Mouse (Mus musculus) lung, embryonic 14.5 days (tissue): ENCODE measurements around the gene Alyref2. TPM values are rescaled to one million over a fixed set of nuclear protein-coding genes. Genes with fewer than 3 reads are reported as not detected.
"Not testable (repeated sequence)": the region's sequence is repeated elsewhere in the genome, so short reads cannot be mapped to it uniquely, and the experiment has no call there.

Experiments used
- ATAC-seq: fragments of 200-750 bp; cut with Nextera tagmentation; 2 replicates; pipeline ENCODE4 v1.8.0; 2017; ENCODE audit warnings: mild to moderate bottlenecking, moderate TSS enrichment, moderate library complexity; ENCODE audit not compliant: insufficient read depth
- DNase-seq: peaks from one replicate; pipeline ENCODE4 v3.0.0-alpha.2; 2015
- H3K27ac ChIP-seq: fragments of 300-500 bp; sonication (generic); 2 replicates; pipeline ENCODE4 v1.5.1; 2014; ENCODE audit warnings: low read depth, mild to moderate bottlenecking, moderate library complexity
- H3K27me3 ChIP-seq: fragments of 300-500 bp; sonication (generic); 2 replicates; pipeline ENCODE4 v1.6.1; 2014; ENCODE audit warnings: low read length, control low read depth; ENCODE audit not compliant: insufficient read depth
- H3K36me3 ChIP-seq: fragments of 300-500 bp; sonication (generic); 2 replicates; pipeline ENCODE4 v1.6.1; 2014; ENCODE audit warnings: control low read depth; ENCODE audit not compliant: insufficient read depth
- H3K4me1 ChIP-seq: fragments of 300-500 bp; sonication (generic); 2 replicates; pipeline ENCODE4 v1.6.1; 2014; ENCODE audit warnings: antibody characterized with exemption, control low read depth; ENCODE audit not compliant: insufficient read depth
- H3K4me2 ChIP-seq: fragments of 300-500 bp; sonication (generic); 2 replicates; pipeline ENCODE4 v1.6.1; 2014; ENCODE audit warnings: mild to moderate bottlenecking
- H3K4me3 ChIP-seq: fragments of 300-500 bp; sonication (generic); 2 replicates; pipeline ENCODE4 v1.5.1; 2014; ENCODE audit warnings: low read depth, low read length
- H3K9ac ChIP-seq: fragments of 300-500 bp; sonication (generic); 2 replicates; pipeline ENCODE4 v1.6.1; 2014
- H3K9me3 ChIP-seq: fragments of 300-500 bp; sonication (generic); 2 replicates; pipeline ENCODE4 v1.6.1; 2016; ENCODE audit warnings: low read depth, low read length, control low read depth
- CTCF ChIP-seq: IDR thresholded peaks from 2 replicates; pipeline ENCODE4 v1.5.1; 2016; ENCODE audit warnings: antibody characterized with exemption, low read depth
- WGBS: fragments of 180-500 bp; shearing (Covaris S2); extraction: QIAGEN DNeasy Blood & Tissue Kit; methylation state at CpG from one replicate; pipeline ENCODE4 v1.1.7; 2014; 5-methylcytosine and 5-hydroxymethylcytosine counted together
- polyA plus RNA-seq: library from polyadenylated mRNA; unstranded; fragments of >200 nt; fragmentation: Nextera tagmentation; extraction: Ambion mirVana; gene quantifications from 2 replicates; pipeline ENCODE4 v1.2.1, GENCODE M21; 2014

Gene Alyref2
- polyA plus RNA-seq, 1 experiment from 2014 or later = 10.1 TPM

- Histone ChIP-seq H3K36me3 (peaks cover 19% of the 10 kb centered on the region; the same call in 1 of the 2 replicates), H3K9me3 (no peaks in the 10 kb centered on the region), H3K27ac (no peak overlapping the region), H3K4me2 (no peak overlapping the region), H3K27me3 (no peaks in the 10 kb centered on the region), H3K4me3 (no peak overlapping the region), H3K4me1 (no peaks in the 10 kb centered on the region), H3K9ac (no peak overlapping the region)
- 85% methylated on average over 4 of the region's 4 CpGs for WGBS
- ATAC-seq = no peak
- no peak for TF ChIP-seq CTCF
- no peak for DNase-seq
Observed at GRCm38 (mm10) chr1:171466565-171466964, 36.7 kb upstream of the Alyref2 start.

- Histone ChIP-seq H3K27me3 (no peaks in the 10 kb centered on the region), H3K4me3 (no peak overlapping the region), H3K27ac (no peak overlapping the region), H3K36me3 (no peaks in the 10 kb centered on the region), H3K9me3 (no peaks in the 10 kb centered on the region), H3K9ac (no peak overlapping the region), H3K4me2 (no peak overlapping the region), H3K4me1 (no peaks in the 10 kb centered on the region)
- no peak for ATAC-seq
- TF ChIP-seq CTCF = no peak
- no peak for DNase-seq
- 80% methylated on average over 3 of the region's 3 CpGs for WGBS
Observed at GRCm38 (mm10) chr1:171469678-171470077, 33.6 kb upstream of the Alyref2 start.

- H3K4me2 ChIP-seq = no peak overlapping the region
- DNase-seq = peak; percentile 85
Observed at GRCm38 (mm10) chr1:171470371-171470871, 32.9 kb upstream of the Alyref2 start.

GRCm38 (mm10) chr1:171470896-171471295 lies 32.4 kb upstream of the Alyref2 start:
- no peak for TF ChIP-seq CTCF
- H3K9ac ChIP-seq = no peak overlapping the region
- DNase-seq (no peak), ATAC-seq (no peak; the same call in 1 of the 2 replicates)
- no peak overlapping the region for H3K4me2 ChIP-seq
- H3K36me3 ChIP-seq = no peaks in the 10 kb centered on the region
- 72% methylated on average over 5 of the region's 5 CpGs for WGBS
- H3K4me3 ChIP-seq = no peak overlapping the region
- H3K27ac ChIP-seq = no peak overlapping the region
- H3K27me3 ChIP-seq = no peaks in the 10 kb centered on the region
- no peaks in the 10 kb centered on the region for H3K9me3 ChIP-seq
- no peaks in the 10 kb centered on the region for H3K4me1 ChIP-seq

More at GRCm38 (mm10) chr1:171470371-171470871, 32.9 kb upstream of the Alyref2 start:
- ATAC-seq = no peak
- TF ChIP-seq CTCF = peak; percentile 84
- no peaks in the 10 kb centered on the region for H3K4me1 ChIP-seq
- no peaks in the 10 kb centered on the region for H3K36me3 ChIP-seq
- no peak overlapping the region for H3K27ac ChIP-seq
- H3K4me3 ChIP-seq = no peak overlapping the region
- no peaks in the 10 kb centered on the region for H3K27me3 ChIP-seq
- WGBS = 27% methylated on average over 7 of the region's 7 CpGs
- no peaks in the 10 kb centered on the region for H3K9me3 ChIP-seq
- H3K9ac ChIP-seq = no peak overlapping the region

GRCm38 (mm10) chr1:171471452-171471851 lies 31.8 kb upstream of the Alyref2 start:
- no peak overlapping the region for H3K4me2 ChIP-seq
- no peak overlapping the region for H3K27ac ChIP-seq
- TF ChIP-seq CTCF = no peak
- ATAC-seq = no peak
- no peaks in the 10 kb centered on the region for H3K27me3 ChIP-seq
- DNase-seq = no peak
- H3K4me1 ChIP-seq = no peaks in the 10 kb centered on the region
- 66% methylated on average over 1 of the region's 1 CpGs for WGBS
- no peaks in the 10 kb centered on the region for H3K9me3 ChIP-seq
- no peak overlapping the region for H3K4me3 ChIP-seq
- no peaks in the 10 kb centered on the region for H3K36me3 ChIP-seq
- no peak overlapping the region for H3K9ac ChIP-seq

- H3K36me3 ChIP-seq, DNase-seq, H3K4me3 ChIP-seq, H3K4me1 ChIP-seq, H3K9me3 ChIP-seq, H3K27ac ChIP-seq, H3K4me2 ChIP-seq, ATAC-seq, H3K27me3 ChIP-seq, H3K9ac ChIP-seq: not testable (repeated sequence)
- 91% methylated on average over 7 of the region's 8 CpGs for WGBS
Observed at GRCm38 (mm10) chr1:171471941-171472340, 31.3 kb upstream of the Alyref2 start.

GRCm38 (mm10) chr1:171473506-171473905 lies 29.8 kb upstream of the Alyref2 start:
- Histone ChIP-seq H3K4me1 (0 out of 2 replicates have a peak, but pooled peaks cover 2% of the 10 kb centered on the region), H3K4me2 (no peak overlapping the region), H3K36me3 (no peaks in the 10 kb centered on the region), H3K9me3 (no peaks in the 10 kb centered on the region), H3K27ac (no peak overlapping the region), H3K27me3 (no peaks in the 10 kb centered on the region), H3K9ac (no peak overlapping the region), H3K4me3 (no peak overlapping the region)
- ATAC-seq = no peak
- 68% methylated on average over 4 of the region's 4 CpGs for WGBS
- DNase-seq = no peak
- TF ChIP-seq CTCF = no peak
